Mouse (Mus musculus): ENCODE data around the gene Ddx42. TPM values are rescaled to one million over a fixed set of nuclear protein-coding genes. Genes with fewer than 3 reads are reported as not detected.

Ddx42 gene
- 18.9 and 22.2 TPM in 2 replicates for polyA plus RNA-seq (2012; ENCODE audit: insufficient read depth, insufficient read length, missing spikeins)

GRCm38 (mm10) chr11:106216730-106217490, at the start of gene Ddx42:
Ddx42 (plus strand) TSS chr11:106216926.
- Histone ChIP-seq H3K27ac (replicated peaks; ENCODE audit: low read depth, low read length) (peak within 1 kb of the TSS; percentile 95), H3K4me3 (ENCODE audit: insufficient read depth, low read depth, low read length) (peak within 1 kb of the TSS; percentile 86), H3K4me1 (ENCODE audit: control insufficient read depth, insufficient read depth, insufficient read length, low read length) (peaks cover 10% of the 10 kb centered on the region)

GRCm38 (mm10) chr11:106167435-106167834, 49.3 kb upstream of the Ddx42 start:
- Histone ChIP-seq H3K4me1 (ENCODE audit: control insufficient read depth, insufficient read depth, insufficient read length, low read length) (peaks cover 13% of the 10 kb centered on the region), H3K27ac (replicated peaks; ENCODE audit: low read depth, low read length) (no peak overlapping the region), H3K4me3 (ENCODE audit: insufficient read depth, low read depth, low read length) (no peak overlapping the region)

- no peaks in the 10 kb centered on the region for H3K4me1 ChIP-seq (ENCODE audit: control insufficient read depth, insufficient read depth, insufficient read length, low read length)
- no peak overlapping the region for H3K27ac ChIP-seq (replicated peaks; ENCODE audit: low read depth, low read length)
- H3K4me3 ChIP-seq (ENCODE audit: insufficient read depth, low read depth, low read length) = no peak overlapping the region
These were observed 45.9 kb upstream of the Ddx42 start for GRCm38 (mm10) chr11:106170807-106171206.

- Histone ChIP-seq H3K27ac (replicated peaks; ENCODE audit: low read depth, low read length) (no peak overlapping the region), H3K4me1 (ENCODE audit: control insufficient read depth, insufficient read depth, insufficient read length, low read length) (no peaks in the 10 kb centered on the region), H3K4me3 (ENCODE audit: insufficient read depth, low read depth, low read length) (no peak overlapping the region)
These were observed 43.5 kb upstream of the Ddx42 start for GRCm38 (mm10) chr11:106173228-106173627.

GRCm38 (mm10) chr11:106174372-106174771, 42.4 kb upstream of the Ddx42 start:
- H3K4me1 ChIP-seq (ENCODE audit: control insufficient read depth, insufficient read depth, insufficient read length, low read length) = no peaks in the 10 kb centered on the region
- no peak overlapping the region for H3K4me3 ChIP-seq (ENCODE audit: insufficient read depth, low read depth, low read length)
- H3K27ac ChIP-seq (replicated peaks; ENCODE audit: low read depth, low read length) = no peak overlapping the region

GRCm38 (mm10) chr11:106175081-106175480, 41.6 kb upstream of the Ddx42 start:
- H3K27ac ChIP-seq (replicated peaks; ENCODE audit: low read depth, low read length) = no peak overlapping the region
- no peak overlapping the region for H3K4me3 ChIP-seq (ENCODE audit: insufficient read depth, low read depth, low read length)
- H3K4me1 ChIP-seq (ENCODE audit: control insufficient read depth, insufficient read depth, insufficient read length, low read length) = no peaks in the 10 kb centered on the region

DNA sequence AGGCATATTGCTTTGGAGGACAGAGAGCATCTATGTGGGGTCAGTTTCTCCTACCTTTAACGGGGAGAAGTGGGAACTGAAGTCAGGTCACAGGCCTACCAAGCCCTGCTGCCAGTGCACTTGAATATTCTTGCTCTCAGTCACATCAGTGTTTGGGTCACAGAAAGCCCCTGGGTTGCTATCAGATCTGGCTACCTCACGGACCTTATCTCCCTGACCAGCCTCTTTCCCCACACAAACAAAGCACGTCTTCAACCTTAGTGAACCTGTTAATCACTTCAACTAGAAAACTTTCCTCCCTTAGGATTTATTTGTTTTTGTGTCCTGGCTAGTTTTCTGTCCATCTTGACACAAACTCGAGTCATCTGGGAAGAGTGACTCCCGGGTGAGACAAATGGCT, 40.4 kb upstream of the Ddx42 start:
- no peak overlapping the region for H3K4me3 ChIP-seq (ENCODE audit: insufficient read depth, low read depth, low read length)
- H3K27ac ChIP-seq (replicated peaks; ENCODE audit: low read depth, low read length) = no peak overlapping the region
- no peaks in the 10 kb centered on the region for H3K4me1 ChIP-seq (ENCODE audit: control insufficient read depth, insufficient read depth, insufficient read length, low read length)

GRCm38 (mm10) chr11:106178036-106178782, 38.5 kb upstream of the Ddx42 start:
- H3K4me1 ChIP-seq (ENCODE audit: control insufficient read depth, insufficient read depth, insufficient read length, low read length) = no peaks in the 10 kb centered on the region
- no peak overlapping the region for H3K27ac ChIP-seq (replicated peaks; ENCODE audit: low read depth, low read length)
- H3K4me3 ChIP-seq (ENCODE audit: insufficient read depth, low read depth, low read length) = no peak overlapping the region

- Histone ChIP-seq H3K4me1 (ENCODE audit: control insufficient read depth, insufficient read depth, insufficient read length, low read length) (no peaks in the 10 kb centered on the region), H3K4me3 (ENCODE audit: insufficient read depth, low read depth, low read length) (no peak overlapping the region), H3K27ac (replicated peaks; ENCODE audit: low read depth, low read length) (no peak overlapping the region)
These were observed 36.8 kb upstream of the Ddx42 start for GRCm38 (mm10) chr11:106179711-106180448.

GRCm38 (mm10) chr11:106180449-106180801, 36.3 kb upstream of the Ddx42 start:
- H3K4me1 ChIP-seq (ENCODE audit: control insufficient read depth, insufficient read depth, insufficient read length, low read length) = no peaks in the 10 kb centered on the region
- H3K27ac ChIP-seq (replicated peaks; ENCODE audit: low read depth, low read length) = no peak overlapping the region
- no peak overlapping the region for H3K4me3 ChIP-seq (ENCODE audit: insufficient read depth, low read depth, low read length)

GRCm38 (mm10) chr11:106187326-106187725, 29.4 kb upstream of the Ddx42 start:
- no peak overlapping the region for H3K27ac ChIP-seq (replicated peaks; ENCODE audit: low read depth, low read length)
- H3K4me3 ChIP-seq (ENCODE audit: insufficient read depth, low read depth, low read length) = no peak overlapping the region
- H3K4me1 ChIP-seq (ENCODE audit: control insufficient read depth, insufficient read depth, insufficient read length, low read length) = no peaks in the 10 kb centered on the region

DNA sequence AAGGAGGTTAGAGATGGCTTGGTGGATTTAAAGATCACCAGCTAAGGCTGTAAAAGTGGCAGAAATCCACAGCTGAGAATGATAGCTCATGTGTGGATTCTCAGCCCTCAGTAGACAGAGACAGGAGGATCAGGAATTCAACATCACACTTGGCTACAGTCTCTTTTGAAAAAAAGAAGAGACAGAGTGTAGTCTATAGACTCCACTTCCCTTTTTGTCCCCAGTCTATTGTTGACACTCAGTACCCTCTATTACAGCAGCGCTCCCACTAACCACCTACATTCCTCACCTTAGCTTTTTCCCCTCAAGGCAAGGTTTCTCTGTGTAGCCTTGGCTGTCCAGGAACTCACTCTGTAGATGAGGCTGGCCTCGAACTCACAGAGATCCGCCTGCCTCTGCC, 25.0 kb upstream of the Ddx42 start:
- H3K27ac ChIP-seq (replicated peaks; ENCODE audit: low read depth, low read length) = no peak overlapping the region
- H3K4me3 ChIP-seq (ENCODE audit: insufficient read depth, low read depth, low read length) = no peak overlapping the region
- peaks cover 3% of the 10 kb centered on the region; the same call in 1 of the 2 replicates for H3K4me1 ChIP-seq (ENCODE audit: control insufficient read depth, insufficient read depth, insufficient read length, low read length)

DNA sequence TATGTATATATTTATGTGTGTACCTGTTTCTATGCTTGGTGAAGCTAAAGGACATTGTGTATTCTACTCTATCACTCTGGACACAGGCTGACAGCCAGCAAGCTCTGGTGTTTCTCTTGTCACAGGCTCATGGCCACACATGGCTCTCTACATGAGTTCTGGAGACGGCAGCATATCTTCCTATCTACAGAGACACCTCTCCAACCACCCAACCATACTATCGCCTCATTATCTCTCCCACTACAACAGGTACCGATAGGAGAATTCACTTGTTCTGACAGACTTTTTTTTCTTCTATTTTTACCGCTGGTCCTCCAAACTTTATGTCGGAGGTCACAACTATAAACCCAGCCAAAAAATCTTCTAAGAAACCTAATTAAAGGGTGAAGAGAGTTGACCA, 24.5 kb upstream of the Ddx42 start:
- Histone ChIP-seq H3K4me1 (ENCODE audit: control insufficient read depth, insufficient read depth, insufficient read length, low read length) (peaks cover 3% of the 10 kb centered on the region; the same call in 1 of the 2 replicates), H3K4me3 (ENCODE audit: insufficient read depth, low read depth, low read length) (no peak overlapping the region), H3K27ac (replicated peaks; ENCODE audit: low read depth, low read length) (no peak overlapping the region)

GRCm38 (mm10) chr11:106192657-106193370, 23.9 kb upstream of the Ddx42 start:
- Histone ChIP-seq H3K4me3 (ENCODE audit: insufficient read depth, low read depth, low read length) (peak overlapping the region; percentile 82), H3K27ac (replicated peaks; ENCODE audit: low read depth, low read length) (peak overlapping the region; percentile 58), H3K4me1 (ENCODE audit: control insufficient read depth, insufficient read depth, insufficient read length, low read length) (peaks cover 3% of the 10 kb centered on the region; the same call in 1 of the 2 replicates)

All from brown adipose tissue, adult 24 weeks (tissue).